Mouse (Mus musculus) embryonic facial prominence, embryonic 11.5 days (tissue): Measurements from ENCODE around the gene Olfr839-ps1. TPM values are rescaled to one million over a fixed set of nuclear protein-coding genes. Genes with fewer than 3 reads are reported as not detected.

Experiments
- ATAC-seq: fragments of 200-750 bp; cut with Nextera tagmentation; replicated peaks from 2 replicates; pipeline ENCODE4 v1.8.0; 2017; ENCODE audit warnings: low read depth; ENCODE audit not compliant: insufficient number of reproducible peaks, low FRiP score, low TSS enrichment
- DNase-seq: peaks from one replicate; pipeline ENCODE4 v3.0.0-alpha.2; 2015; ENCODE audit warnings: low spot score
- H3K27ac ChIP-seq: fragments of 300-500 bp; sonication (generic); replicated peaks from 2 replicates; pipeline ENCODE4 v1.5.1; 2014; ENCODE audit warnings: mild to moderate bottlenecking, low read depth, low read length, control low read depth
- H3K27me3 ChIP-seq: fragments of 300-500 bp; sonication (generic); 2 replicates; pipeline ENCODE4 v1.6.1; 2014; ENCODE audit warnings: mild to moderate bottlenecking, low read length, moderate library complexity, mixed read lengths; ENCODE audit not compliant: control insufficient read depth, insufficient read depth
- H3K36me3 ChIP-seq: fragments of 300-500 bp; sonication (generic); replicated peaks from 2 replicates; pipeline ENCODE4 v1.6.1; 2014; ENCODE audit warnings: low read depth, mild to moderate bottlenecking, low read length, moderate library complexity, mixed read lengths; ENCODE audit not compliant: control insufficient read depth, insufficient read depth
- H3K4me1 ChIP-seq: fragments of 300-500 bp; sonication (generic); 2 replicates; pipeline ENCODE4 v1.6.1; 2014; ENCODE audit warnings: low read length, mixed read lengths; ENCODE audit not compliant: control insufficient read depth, insufficient read depth
- H3K4me2 ChIP-seq: fragments of 300-500 bp; sonication (generic); 2 replicates; pipeline ENCODE4 v1.6.1; 2014; ENCODE audit warnings: low read depth, mild to moderate bottlenecking, control low read depth, low read length, moderate library complexity
- H3K4me3 ChIP-seq: fragments of 300-500 bp; sonication (generic); 2 replicates; pipeline ENCODE4 v1.5.1; 2014; ENCODE audit warnings: low read depth, low read length, control low read depth
- H3K9ac ChIP-seq: fragments of 300-500 bp; sonication (generic); replicated peaks from 2 replicates; pipeline ENCODE4 v1.6.1; 2014; ENCODE audit warnings: mild to moderate bottlenecking, control low read depth, low read length
- H3K9me3 ChIP-seq: fragments of 300-500 bp; sonication (generic); replicated peaks from 2 replicates; pipeline ENCODE4 v1.6.1; 2016; ENCODE audit warnings: mild to moderate bottlenecking, low read length, inconsistent platforms, mixed read lengths; ENCODE audit not compliant: control insufficient read depth
- WGBS: fragments of 180-500 bp; shearing (Covaris S2); extraction: QIAGEN DNeasy Blood & Tissue Kit; methylation state at CpG from one replicate; pipeline ENCODE4 v1.1.7; 2014; 5-methylcytosine and 5-hydroxymethylcytosine counted together
- polyA plus RNA-seq: library from polyadenylated mRNA; unstranded; fragments of >200 nt; fragmentation: Nextera tagmentation; extraction: Ambion mirVana; gene quantifications from 2 replicates; pipeline ENCODE4 v1.2.1, GENCODE M21; 2014

Gene Olfr839-ps1
- not detected in 2 replicates for polyA plus RNA-seq

DNA sequence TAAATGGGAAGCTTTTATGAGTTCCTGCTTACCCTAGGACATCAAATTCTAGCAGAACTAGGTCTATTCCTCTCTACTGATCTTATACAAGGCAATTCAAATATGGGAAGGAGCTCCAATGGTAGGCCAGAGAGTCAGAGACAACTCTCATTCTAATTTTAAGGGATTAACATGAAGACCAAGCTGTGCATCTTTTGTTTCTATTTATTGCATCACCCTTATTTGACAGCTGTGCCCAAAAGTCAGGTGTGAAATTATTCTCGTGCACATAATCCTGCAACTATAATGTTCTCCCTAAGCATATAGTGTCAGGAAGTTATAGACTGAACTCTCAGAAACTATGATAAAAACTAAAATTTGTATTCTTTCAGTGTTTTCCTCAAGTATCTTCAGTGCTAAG lies at the start of gene Olfr839-ps1:
Gene Olfr839-ps1, minus strand, starts transcription at position 101 of the 400 bp plus-strand sequence.
- H3K4me2 ChIP-seq = no peak within 1 kb of the TSS
- no peaks in the 10 kb centered on the region for H3K36me3 ChIP-seq
- no peaks in the 10 kb centered on the region for H3K4me1 ChIP-seq
- H3K9ac ChIP-seq = no peak within 1 kb of the TSS
- no peak within 1 kb of the TSS for H3K27ac ChIP-seq
- no peak within 1 kb of the TSS for H3K4me3 ChIP-seq
- no peaks in the 10 kb centered on the region for H3K9me3 ChIP-seq
- ATAC-seq (no peak), DNase-seq (no peak)
- WGBS = 70% methylated on average over 1 of the region's 1 CpGs
- no peaks in the 10 kb centered on the region for H3K27me3 ChIP-seq

DNA sequence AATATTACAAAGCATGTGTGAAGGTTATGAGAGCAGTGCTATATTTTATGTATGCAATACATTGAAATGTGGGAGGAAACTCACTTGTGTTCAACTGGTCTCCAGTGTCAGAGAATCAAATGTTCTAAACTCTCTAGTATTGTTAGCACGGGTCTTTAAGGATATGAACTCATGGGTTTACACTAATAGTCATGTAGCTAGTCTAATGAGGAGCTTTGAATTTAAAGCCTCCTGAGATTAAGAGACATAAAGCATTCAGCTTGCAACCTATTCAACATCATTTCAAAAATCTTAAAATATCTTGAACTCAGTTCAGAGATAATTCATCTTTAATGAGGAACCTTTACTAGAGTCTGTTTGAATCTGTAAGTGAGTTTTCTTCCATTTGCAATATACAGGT lies 41.1 kb downstream of the Olfr839-ps1 start, which contains the start of gene Olfr837:
Gene Olfr837, plus strand, starts transcription at position 301 of the 400 bp plus-strand sequence.
- H3K4me2 ChIP-seq = no peak within 1 kb of the TSS
- no peaks in the 10 kb centered on the region for H3K36me3 ChIP-seq
- ATAC-seq (no peak), DNase-seq (no peak)
- 77% methylated on average over 1 of the region's 1 CpGs for WGBS
- no peaks in the 10 kb centered on the region for H3K27me3 ChIP-seq
- no peak within 1 kb of the TSS for H3K9ac ChIP-seq
- H3K27ac ChIP-seq = no peak within 1 kb of the TSS
- no peaks in the 10 kb centered on the region; the same call in 1 of the 2 replicates for H3K9me3 ChIP-seq
- no peak within 1 kb of the TSS for H3K4me3 ChIP-seq
- H3K4me1 ChIP-seq = no peaks in the 10 kb centered on the region

DNA sequence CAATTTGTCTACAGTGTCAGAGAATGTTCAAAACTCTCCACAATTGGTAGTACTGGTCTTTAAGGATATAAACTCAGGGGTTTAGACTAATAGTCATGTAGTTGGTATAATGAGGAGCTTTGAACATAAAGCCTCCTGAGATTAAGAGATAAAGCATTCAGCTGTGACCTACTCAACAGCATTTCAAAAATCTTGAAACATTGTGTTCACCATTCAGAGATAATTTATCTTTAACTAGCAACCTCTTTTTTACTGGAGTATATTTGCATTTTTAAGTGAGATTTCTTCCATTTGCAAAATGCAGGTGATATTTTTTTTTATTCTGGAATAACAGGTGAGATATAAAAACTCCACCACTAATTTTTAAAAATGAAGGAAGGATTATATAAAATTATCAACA lies 57.0 kb downstream of the Olfr839-ps1 start, which contains the start of gene Olfr836:
Gene Olfr836, plus strand, starts transcription at position 301 of the 400 bp plus-strand sequence.
- H3K4me3 ChIP-seq = no peak within 1 kb of the TSS
- H3K9me3 ChIP-seq = no peaks in the 10 kb centered on the region
- no peak within 1 kb of the TSS for H3K27ac ChIP-seq
- H3K9ac ChIP-seq = no peak within 1 kb of the TSS
- no peak for ATAC-seq
- H3K36me3 ChIP-seq = no peaks in the 10 kb centered on the region
- H3K4me1 ChIP-seq = no peaks in the 10 kb centered on the region
- H3K27me3 ChIP-seq = no peaks in the 10 kb centered on the region
- H3K4me2 ChIP-seq = no peak within 1 kb of the TSS
- DNase-seq = no peak

Other genes with a start within 250 kb of the Olfr839-ps1 start
- not detected in 2 replicates for gene Olfr832, start 240.2 kb downstream of the Olfr839-ps1 start, polyA plus RNA-seq
- not detected in 2 replicates for gene Olfr834, start 189.3 kb downstream of the Olfr839-ps1 start, polyA plus RNA-seq
- not detected in 2 replicates for gene Olfr835, start 144.6 kb downstream of the Olfr839-ps1 start, polyA plus RNA-seq
- gene Olfr836, start 56.9 kb downstream of the Olfr839-ps1 start, polyA plus RNA-seq = not detected in 2 replicates
- gene Olfr837, start 41.0 kb downstream of the Olfr839-ps1 start, polyA plus RNA-seq = not detected in 2 replicates
- not detected in 2 replicates for gene Olfr843, start 74.7 kb upstream of the Olfr839-ps1 start, polyA plus RNA-seq
- not detected in 2 replicates for gene Olfr844, start 139.0 kb upstream of the Olfr839-ps1 start, polyA plus RNA-seq
- gene Olfr845, start 159.1 kb upstream of the Olfr839-ps1 start, polyA plus RNA-seq = not detected in 2 replicates
- not detected in 2 replicates for gene Olfr846, start 186.7 kb upstream of the Olfr839-ps1 start, polyA plus RNA-seq
- gene Olfr847, start 201.4 kb upstream of the Olfr839-ps1 start, polyA plus RNA-seq = not detected in 2 replicates